Mouse (Mus musculus): ENCODE data around the gene Fkbp6. TPM values are rescaled to one million over a fixed set of nuclear protein-coding genes. Genes with fewer than 3 reads are reported as not detected.
A peak's percentile ranks its signal among the peaks of the same experiment; 100 is the strongest.

Gene Fkbp6
- polyA plus RNA-seq, 1 experiment from 2014 or later: 0.40 TPM

GRCm38 (mm10) chr5:135257559-135257958 is 92.3 kb downstream of the Fkbp6 start:
- no peak for DNase-seq (ENCODE audit: low spot score)
- H3K4me1 ChIP-seq (replicated peaks; ENCODE audit: control insufficient read depth, insufficient read depth, low read length): no peaks in the 10 kb centered on the region
- H3K9me3 ChIP-seq (ENCODE audit: control insufficient read depth, low read length): peaks cover 3% of the 10 kb centered on the region; the same call in 1 of the 2 replicates
- 72% methylated on average over 12 of the region's 12 CpGs for WGBS
- H3K4me2 ChIP-seq: no peak overlapping the region
- no peaks in the 10 kb centered on the region for H3K36me3 ChIP-seq (ENCODE audit: control insufficient read depth, insufficient read depth, low read length)
- no peak overlapping the region for H3K9ac ChIP-seq (ENCODE audit: low read depth, low read length)
- H3K4me3 ChIP-seq (ENCODE audit: low read depth, low read length): no peak overlapping the region
- no peak overlapping the region for H3K27ac ChIP-seq (ENCODE audit: low read depth, low read length)
- H3K27me3 ChIP-seq (replicated peaks; ENCODE audit: control insufficient read depth, insufficient read depth, low read length): no peaks in the 10 kb centered on the region; the same call in 1 of the 2 replicates
- no peak for ATAC-seq (replicated peaks; ENCODE audit: low FRiP score)

GRCm38 (mm10) chr5:135256166-135256565 is 93.7 kb downstream of the Fkbp6 start:
- WGBS: 86% methylated on average over 3 of the region's 3 CpGs
- ATAC-seq (replicated peaks; ENCODE audit: low FRiP score) (no peak), DNase-seq (ENCODE audit: low spot score) (no peak)
- H3K4me1 ChIP-seq (replicated peaks; ENCODE audit: control insufficient read depth, insufficient read depth, low read length): no peaks in the 10 kb centered on the region
- H3K27ac ChIP-seq (ENCODE audit: low read depth, low read length): no peak overlapping the region
- no peaks in the 10 kb centered on the region for H3K36me3 ChIP-seq (ENCODE audit: control insufficient read depth, insufficient read depth, low read length)
- H3K27me3 ChIP-seq (replicated peaks; ENCODE audit: control insufficient read depth, insufficient read depth, low read length): no peaks in the 10 kb centered on the region; the same call in 1 of the 2 replicates
- H3K9ac ChIP-seq (ENCODE audit: low read depth, low read length): no peak overlapping the region
- peaks cover 3% of the 10 kb centered on the region; the same call in 1 of the 2 replicates for H3K9me3 ChIP-seq (ENCODE audit: control insufficient read depth, low read length)
- H3K4me3 ChIP-seq (ENCODE audit: low read depth, low read length): no peak overlapping the region
- H3K4me2 ChIP-seq: no peak overlapping the region

DNA sequence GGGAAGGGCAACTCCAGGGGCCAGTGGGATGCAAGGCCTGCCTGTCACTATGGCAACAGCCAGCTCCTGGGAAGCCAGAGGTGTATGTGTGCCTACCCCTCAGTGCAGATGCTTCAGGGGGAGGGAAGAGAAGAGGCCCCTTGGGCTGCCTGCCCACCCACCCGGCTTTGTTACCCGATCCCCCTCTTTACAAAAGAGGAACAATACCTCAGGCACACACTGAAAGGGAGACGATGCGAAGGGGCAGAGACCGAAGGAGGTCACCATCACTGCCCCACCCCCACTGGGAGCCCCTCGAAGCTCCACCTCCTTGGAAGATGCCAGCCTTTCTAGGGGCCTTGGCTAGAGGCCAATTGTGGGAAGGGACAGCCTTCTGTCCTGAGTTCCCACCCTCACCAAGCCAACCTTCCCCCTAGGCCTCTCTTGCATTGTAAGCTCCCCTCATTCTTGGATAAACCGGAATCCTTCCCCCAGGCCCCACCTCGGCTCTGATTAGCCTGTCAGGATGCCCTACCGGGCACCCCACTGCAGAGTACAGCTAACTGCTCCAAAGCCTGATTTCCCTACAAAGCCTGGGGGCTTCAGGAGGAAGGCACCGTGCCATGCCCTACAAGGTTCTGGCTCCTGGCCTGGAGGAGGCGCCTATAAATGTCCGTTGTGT is 96.0 kb downstream of the Fkbp6 start:
- no peak for DNase-seq (ENCODE audit: low spot score)
- Histone ChIP-seq H3K36me3 (ENCODE audit: control insufficient read depth, insufficient read depth, low read length) (no peaks in the 10 kb centered on the region), H3K9ac (ENCODE audit: low read depth, low read length) (no peak overlapping the region), H3K4me3 (ENCODE audit: low read depth, low read length) (no peak overlapping the region), H3K27ac (ENCODE audit: low read depth, low read length) (no peak overlapping the region), H3K4me2 (no peak overlapping the region), H3K9me3 (ENCODE audit: control insufficient read depth, low read length) (peaks cover 3% of the 10 kb centered on the region; the same call in 1 of the 2 replicates), H3K4me1 (replicated peaks; ENCODE audit: control insufficient read depth, insufficient read depth, low read length) (peaks cover 7% of the 10 kb centered on the region; the same call in 1 of the 2 replicates), H3K27me3 (replicated peaks; ENCODE audit: control insufficient read depth, insufficient read depth, low read length) (peaks cover 20% of the 10 kb centered on the region)
- no peak for ATAC-seq (replicated peaks; ENCODE audit: low FRiP score)
- WGBS: 30% methylated on average over 12 of the region's 12 CpGs

- Histone ChIP-seq H3K4me2 (peak within 1 kb of the TSS; percentile 100), H3K27me3 (replicated peaks; ENCODE audit: control insufficient read depth, insufficient read depth, low read length) (peaks cover 25% of the 10 kb centered on the region), H3K36me3 (ENCODE audit: control insufficient read depth, insufficient read depth, low read length) (peaks cover 6% of the 10 kb centered on the region; the same call in 1 of the 2 replicates), H3K4me1 (replicated peaks; ENCODE audit: control insufficient read depth, insufficient read depth, low read length) (peaks cover 7% of the 10 kb centered on the region; the same call in 1 of the 2 replicates), H3K27ac (ENCODE audit: low read depth, low read length) (no peak within 1 kb of the TSS), H3K9me3 (ENCODE audit: control insufficient read depth, low read length) (no peaks in the 10 kb centered on the region), H3K4me3 (ENCODE audit: low read depth, low read length) (peak within 1 kb of the TSS; percentile 52), H3K9ac (ENCODE audit: low read depth, low read length) (peak within 1 kb of the TSS; percentile 57; the same call in 1 of the 2 replicates)
- DNase-seq (ENCODE audit: low spot score) (peak; percentile 90), ATAC-seq (replicated peaks; ENCODE audit: low FRiP score) (peak; percentile 86)
- under 1% methylated on average over 51 of the region's 51 CpGs for WGBS
Observed at GRCm38 (mm10) chr5:135251079-135251454, 98.8 kb downstream of the Fkbp6 start, which contains the start of gene Fzd9. Fzd9 (minus strand) TSS chr5:135251230.

- DNase-seq (ENCODE audit: low spot score) (peak; percentile 62), ATAC-seq (replicated peaks; ENCODE audit: low FRiP score) (peak; percentile 58)
- 3% methylated on average over 92 of the region's 92 CpGs for WGBS
- peaks cover 25% of the 10 kb centered on the region for H3K27me3 ChIP-seq (replicated peaks; ENCODE audit: control insufficient read depth, insufficient read depth, low read length)
- peaks cover 7% of the 10 kb centered on the region; the same call in 1 of the 2 replicates for H3K4me1 ChIP-seq (replicated peaks; ENCODE audit: control insufficient read depth, insufficient read depth, low read length)
- no peaks in the 10 kb centered on the region for H3K9me3 ChIP-seq (ENCODE audit: control insufficient read depth, low read length)
- peak overlapping the region; percentile 52 for H3K4me3 ChIP-seq (ENCODE audit: low read depth, low read length)
- peaks cover 11% of the 10 kb centered on the region; the same call in 1 of the 2 replicates for H3K36me3 ChIP-seq (ENCODE audit: control insufficient read depth, insufficient read depth, low read length)
- H3K9ac ChIP-seq (ENCODE audit: low read depth, low read length): peak overlapping the region; percentile 57; the same call in 1 of the 2 replicates
- H3K27ac ChIP-seq (ENCODE audit: low read depth, low read length): no peak overlapping the region
- H3K4me2 ChIP-seq: peak overlapping the region; percentile 100
Observed at GRCm38 (mm10) chr5:135250186-135251078, 99.4 kb downstream of the Fkbp6 start.

DNA sequence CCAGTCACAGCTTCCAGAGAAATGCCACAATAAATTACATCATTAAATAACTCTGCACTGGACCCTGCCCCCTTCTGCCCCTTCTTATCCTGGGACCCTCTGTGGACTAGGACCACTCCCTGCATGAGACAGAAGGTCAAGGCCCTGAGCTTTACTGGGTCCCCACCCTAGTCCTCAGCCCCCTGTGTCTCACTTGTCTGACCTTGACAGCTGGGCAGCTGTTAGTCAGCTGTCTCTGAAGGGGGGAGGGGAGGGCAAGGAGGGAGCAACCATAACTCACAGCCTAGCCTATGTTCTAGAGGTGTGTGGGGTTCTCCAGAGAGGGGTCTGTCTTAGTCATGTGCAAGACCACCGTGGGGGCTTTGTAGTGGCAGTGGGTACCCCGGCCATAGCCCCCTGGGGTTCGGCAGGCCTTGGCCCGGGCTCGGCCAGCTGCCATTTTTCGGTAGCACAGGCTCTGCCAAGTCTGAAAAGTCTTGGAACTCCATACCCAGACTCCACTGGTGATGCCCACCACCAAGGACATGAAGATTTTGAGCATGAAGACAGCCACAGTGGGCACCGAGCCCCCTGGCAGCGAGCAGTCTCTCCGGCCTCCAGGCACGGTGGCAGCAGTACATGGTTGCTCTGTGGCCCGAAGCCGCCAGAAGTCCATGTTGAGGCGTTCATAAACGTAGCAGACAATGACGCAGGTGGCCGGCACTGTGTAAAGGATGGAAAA is 100.7 kb downstream of the Fkbp6 start:
- ATAC-seq (replicated peaks; ENCODE audit: low FRiP score) (no peak), DNase-seq (ENCODE audit: low spot score) (no peak)
- Histone ChIP-seq H3K9me3 (ENCODE audit: control insufficient read depth, low read length) (no peaks in the 10 kb centered on the region), H3K9ac (ENCODE audit: low read depth, low read length) (no peak overlapping the region), H3K36me3 (ENCODE audit: control insufficient read depth, insufficient read depth, low read length) (peaks cover 22% of the 10 kb centered on the region), H3K27ac (ENCODE audit: low read depth, low read length) (no peak overlapping the region), H3K4me2 (no peak overlapping the region), H3K4me1 (replicated peaks; ENCODE audit: control insufficient read depth, insufficient read depth, low read length) (peaks cover 7% of the 10 kb centered on the region; the same call in 1 of the 2 replicates), H3K27me3 (replicated peaks; ENCODE audit: control insufficient read depth, insufficient read depth, low read length) (peaks cover 25% of the 10 kb centered on the region), H3K4me3 (ENCODE audit: low read depth, low read length) (no peak overlapping the region)
- WGBS: 80% methylated on average over 16 of the region's 16 CpGs

DNA sequence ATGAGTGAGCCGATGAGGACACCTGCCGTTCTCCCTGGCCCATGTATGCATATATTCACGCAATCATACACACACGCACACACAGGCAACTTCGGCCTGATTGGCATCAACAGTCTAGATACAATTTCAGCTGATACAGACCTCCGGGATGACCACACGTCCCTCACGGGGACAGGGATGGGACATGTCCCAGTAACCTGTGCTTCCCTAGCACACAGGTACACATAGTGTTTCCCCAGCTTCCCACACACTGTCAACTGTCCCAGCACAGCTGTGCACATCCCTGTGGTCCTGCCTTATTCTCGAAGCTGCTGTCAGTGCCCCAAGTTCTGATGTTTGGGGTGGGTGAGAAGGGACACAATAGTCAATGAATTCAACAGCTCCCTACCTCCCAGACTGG is 102.5 kb downstream of the Fkbp6 start:
- Histone ChIP-seq H3K9me3 (ENCODE audit: control insufficient read depth, low read length) (no peaks in the 10 kb centered on the region), H3K9ac (ENCODE audit: low read depth, low read length) (no peak overlapping the region), H3K27ac (ENCODE audit: low read depth, low read length) (no peak overlapping the region), H3K27me3 (replicated peaks; ENCODE audit: control insufficient read depth, insufficient read depth, low read length) (peaks cover 25% of the 10 kb centered on the region), H3K4me1 (replicated peaks; ENCODE audit: control insufficient read depth, insufficient read depth, low read length) (peaks cover 7% of the 10 kb centered on the region; the same call in 1 of the 2 replicates), H3K36me3 (ENCODE audit: control insufficient read depth, insufficient read depth, low read length) (peaks cover 39% of the 10 kb centered on the region), H3K4me3 (ENCODE audit: low read depth, low read length) (no peak overlapping the region), H3K4me2 (no peak overlapping the region)
- ATAC-seq (replicated peaks; ENCODE audit: low FRiP score): no peak
- WGBS: 78% methylated on average over 9 of the region's 9 CpGs
- DNase-seq (ENCODE audit: low spot score): no peak

DNA sequence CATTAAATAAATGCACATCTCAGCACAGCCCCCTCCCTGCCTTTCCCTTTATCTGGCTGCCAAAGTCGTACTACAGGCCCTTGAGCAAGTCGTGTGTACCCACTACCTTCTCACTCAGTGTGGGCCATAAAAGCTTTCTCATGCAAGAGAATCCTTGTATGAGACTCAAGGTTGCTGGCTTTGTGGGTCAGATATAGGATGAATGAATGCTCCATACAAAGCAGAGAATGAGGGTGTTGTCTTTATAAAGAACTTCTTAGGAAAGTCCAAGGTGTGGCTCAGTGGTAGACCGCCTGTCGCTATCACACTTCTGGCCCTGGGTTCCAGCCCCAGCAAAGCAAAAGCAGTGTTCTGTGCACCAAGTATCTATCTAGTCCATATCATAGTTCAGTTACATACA is 103.3 kb downstream of the Fkbp6 start:
- DNase-seq (ENCODE audit: low spot score): no peak
- ATAC-seq (replicated peaks; ENCODE audit: low FRiP score): no peak
- H3K4me2 ChIP-seq: no peak overlapping the region
- H3K36me3 ChIP-seq (ENCODE audit: control insufficient read depth, insufficient read depth, low read length): peaks cover 47% of the 10 kb centered on the region
- H3K27me3 ChIP-seq (replicated peaks; ENCODE audit: control insufficient read depth, insufficient read depth, low read length): peaks cover 25% of the 10 kb centered on the region
- peaks cover 7% of the 10 kb centered on the region; the same call in 1 of the 2 replicates for H3K4me1 ChIP-seq (replicated peaks; ENCODE audit: control insufficient read depth, insufficient read depth, low read length)
- H3K9ac ChIP-seq (ENCODE audit: low read depth, low read length): no peak overlapping the region
- H3K4me3 ChIP-seq (ENCODE audit: low read depth, low read length): no peak overlapping the region
- no peak overlapping the region for H3K27ac ChIP-seq (ENCODE audit: low read depth, low read length)
- no peaks in the 10 kb centered on the region for H3K9me3 ChIP-seq (ENCODE audit: control insufficient read depth, low read length)
- 73% methylated on average over 4 of the region's 4 CpGs for WGBS
